Mouse (Mus musculus) liver, adult 2 months (tissue): ENCODE measurements at regions not wholly inside any gene's neighbourhood (a gene's known extent, or its start where the extent isn't known, plus 50 kb on each side); places are given as distances from the start of the nearest gene placed in this dataset.
A peak's percentile ranks its signal among the peaks of the same experiment; 100 is the strongest.

ENCODE experiments used
- DNase-seq: peaks from one replicate; pipeline ENCODE4 v3.0.0-alpha.2; 2011; ENCODE audit warnings: low read depth, low spot score; ENCODE audit errors: extremely low read depth
- H3K27ac ChIP-seq: fragments of 200-500 bp; replicated peaks from 2 replicates; pipeline ENCODE4 v1.5.1; 2012; ENCODE audit warnings: low read depth, mild to moderate bottlenecking, control low read depth, inconsistent platforms, low read length; ENCODE audit not compliant: insufficient read depth
- H3K27me3 ChIP-seq: fragments of 200-500 bp; 2 replicates; pipeline ENCODE4 v1.6.1; 2012; ENCODE audit warnings: mild to moderate bottlenecking, moderate library complexity, low read length, inconsistent platforms; ENCODE audit not compliant: control insufficient read depth, insufficient read depth
- H3K36me3 ChIP-seq: fragments of 200-500 bp; 2 replicates; pipeline ENCODE4 v1.6.1; 2012; ENCODE audit warnings: low read length, inconsistent platforms; ENCODE audit not compliant: control insufficient read depth, insufficient read depth
- H3K4me1 ChIP-seq: fragments of 200-500 bp; 2 replicates; pipeline ENCODE4 v1.6.1; 2011; ENCODE audit warnings: low read length; ENCODE audit not compliant: control insufficient read depth, insufficient read depth
- H3K4me3 ChIP-seq: fragments of 200-500 bp; 2 replicates; pipeline ENCODE4 v1.5.1; 2011; ENCODE audit warnings: low read depth, mild to moderate bottlenecking, control low read depth, low read length, moderate library complexity; ENCODE audit not compliant: insufficient read depth
- H3K79me2 ChIP-seq: fragments of 200-500 bp; 2 replicates; pipeline ENCODE4 v1.6.1; 2012; ENCODE audit warnings: inconsistent platforms, mild to moderate bottlenecking, low read length, moderate library complexity; ENCODE audit not compliant: control insufficient read depth, insufficient read depth
- H3K9ac ChIP-seq: fragments of 200-500 bp; 2 replicates; pipeline ENCODE4 v1.6.1; 2012; ENCODE audit warnings: low read depth, mild to moderate bottlenecking, control low read depth, inconsistent platforms, low read length
- CTCF ChIP-seq: fragments of 200-500 bp; IDR thresholded peaks from 2 replicates; pipeline ENCODE4 v1.5.1; 2011; ENCODE audit warnings: low read depth, low read length, control low read depth
- POLR2A ChIP-seq: fragments of 200-500 bp; IDR thresholded peaks from 2 replicates; pipeline ENCODE4 v1.6.1; 2011; ENCODE audit warnings: low read length, control low read depth; ENCODE audit not compliant: insufficient read depth; ENCODE audit errors: extremely low read depth
- WGBS: fragments of 180-500 bp; shearing (Covaris S2); methylation state at CpG from one replicate; pipeline ENCODE4 v1.1.7; 2018; 5-methylcytosine and 5-hydroxymethylcytosine counted together

- DNase-seq = no peak
- H3K4me3 ChIP-seq = no peak overlapping the region
- H3K9ac ChIP-seq = no peak overlapping the region
- WGBS = 72% methylated on average over 5 of the region's 5 CpGs
- no peaks in the 10 kb centered on the region for H3K27me3 ChIP-seq
- H3K79me2 ChIP-seq = no peaks in the 10 kb centered on the region
- no peaks in the 10 kb centered on the region for H3K36me3 ChIP-seq
- no peaks in the 10 kb centered on the region for H3K4me1 ChIP-seq
- no peak for TF ChIP-seq POLR2A
- no peak for TF ChIP-seq CTCF
- H3K27ac ChIP-seq = no peak overlapping the region
Measured at GRCm38 (mm10) chr15:88473221-88473620, 126.9 kb upstream of the Zdhhc25 start.

GRCm38 (mm10) chr15:88483471-88483870 lies 116.6 kb upstream of the Zdhhc25 start:
- no peak overlapping the region for H3K27ac ChIP-seq
- H3K36me3 ChIP-seq = no peaks in the 10 kb centered on the region
- TF ChIP-seq POLR2A = no peak
- no peak for TF ChIP-seq CTCF
- no peaks in the 10 kb centered on the region for H3K79me2 ChIP-seq
- H3K4me3 ChIP-seq = no peak overlapping the region
- no peak overlapping the region for H3K9ac ChIP-seq
- no peaks in the 10 kb centered on the region for H3K27me3 ChIP-seq
- DNase-seq = no peak
- WGBS = 72% methylated on average over 6 of the region's 6 CpGs
- no peaks in the 10 kb centered on the region for H3K4me1 ChIP-seq

- Histone ChIP-seq H3K27me3 (no peaks in the 10 kb centered on the region), H3K4me3 (no peak overlapping the region), H3K4me1 (no peaks in the 10 kb centered on the region), H3K36me3 (no peaks in the 10 kb centered on the region), H3K9ac (no peak overlapping the region), H3K79me2 (no peaks in the 10 kb centered on the region), H3K27ac (no peak overlapping the region)
- WGBS = 88% methylated on average over 7 of the region's 7 CpGs
- no peak for TF ChIP-seq POLR2A
- no peak for TF ChIP-seq CTCF
- DNase-seq = no peak
Measured at GRCm38 (mm10) chr15:88489715-88490114, 110.4 kb upstream of the Zdhhc25 start.

- H3K27me3 ChIP-seq = no peaks in the 10 kb centered on the region
- no peak overlapping the region for H3K9ac ChIP-seq
- H3K36me3 ChIP-seq = no peaks in the 10 kb centered on the region
- H3K4me3 ChIP-seq = no peak overlapping the region
- H3K79me2 ChIP-seq = no peaks in the 10 kb centered on the region
- DNase-seq = peak; percentile 25
- no peak overlapping the region for H3K27ac ChIP-seq
- TF ChIP-seq CTCF = no peak
- TF ChIP-seq POLR2A = no peak
- no peaks in the 10 kb centered on the region for H3K4me1 ChIP-seq
- WGBS = 60% methylated on average over 12 of the region's 12 CpGs
Measured at GRCm38 (mm10) chr15:88490316-88491090, 109.6 kb upstream of the Zdhhc25 start.

GRCm38 (mm10) chr15:88491091-88491366 lies 109.1 kb upstream of the Zdhhc25 start:
- H3K27ac ChIP-seq = no peak overlapping the region
- no peaks in the 10 kb centered on the region for H3K36me3 ChIP-seq
- WGBS = 74% methylated on average over 5 of the region's 5 CpGs
- no peaks in the 10 kb centered on the region for H3K4me1 ChIP-seq
- no peaks in the 10 kb centered on the region for H3K27me3 ChIP-seq
- no peak for TF ChIP-seq POLR2A
- no peak for TF ChIP-seq CTCF
- no peak overlapping the region for H3K9ac ChIP-seq
- H3K79me2 ChIP-seq = no peaks in the 10 kb centered on the region
- DNase-seq = peak; percentile 12
- no peak overlapping the region for H3K4me3 ChIP-seq

- H3K36me3 ChIP-seq = no peaks in the 10 kb centered on the region
Measured at GRCm38 (mm10) chr15:88497957-88498356, 102.1 kb upstream of the Zdhhc25 start.

More at GRCm38 (mm10) chr15:88497957-88498356, 102.1 kb upstream of the Zdhhc25 start:
- no peak overlapping the region for H3K27ac ChIP-seq
- no peak overlapping the region for H3K4me3 ChIP-seq
- no peaks in the 10 kb centered on the region for H3K79me2 ChIP-seq
- no peaks in the 10 kb centered on the region for H3K27me3 ChIP-seq
- DNase-seq = no peak
- 81% methylated on average over 7 of the region's 7 CpGs for WGBS
- no peaks in the 10 kb centered on the region for H3K4me1 ChIP-seq
- no peak for TF ChIP-seq CTCF
- TF ChIP-seq POLR2A = no peak
- no peak overlapping the region for H3K9ac ChIP-seq
